ENCODE assay signal across 9 mouse cellular contexts in the genomic region with DNA sequence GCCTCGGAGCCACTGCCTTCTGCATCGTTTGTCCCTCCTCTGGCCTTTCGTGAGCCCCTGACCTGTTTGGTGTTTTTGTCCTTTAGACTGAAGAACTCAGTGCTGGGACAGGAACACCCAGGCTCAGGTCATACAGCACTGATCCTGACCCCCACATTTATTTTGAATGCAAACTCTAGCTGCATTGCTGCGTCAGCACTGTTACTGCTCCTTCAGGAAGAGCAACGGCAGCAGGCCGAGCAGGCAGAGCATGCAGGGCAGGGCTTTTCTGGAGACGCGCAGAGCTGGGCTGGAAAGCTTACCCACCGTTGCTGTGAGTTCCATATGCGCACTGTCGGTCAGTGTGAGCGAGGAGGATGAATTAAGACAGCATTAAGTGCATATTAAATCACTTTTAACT.
A peak's percentile ranks its signal among the peaks of the same experiment; 100 is the strongest.
DNase-seq lines count a peak whose midpoint lies in the region; ATAC-seq lines count a peak whose summit lies in the region.
"Had no signal": no experiment of that assay in that cellular context is flagged by ENCODE, and none has a peak within 500 bp of the region (broad histone marks: within the 10 kb centered on the region; RNA-seq: fewer than 3 reads in every experiment).

No protein-coding gene starts in this region.

- no peak overlapping the region for H3K4me3 ChIP-seq in kidney, embryonic 16.5 days (ENCODE audit: low read length)
- no peak overlapping the region for H3K4me3 ChIP-seq in stomach, embryonic 16.5 days (replicated peaks; ENCODE audit: low read length)
- H3K4me3 ChIP-seq: heart, embryonic 15.5 days had no signal

- no peak for ATAC-seq in kidney, embryonic 16.5 days (ENCODE audit: low FRiP score, low TSS enrichment)
- no peak for ATAC-seq in stomach, embryonic 16.5 days (ENCODE audit: insufficient read depth, low FRiP score)

- no peaks in the 10 kb centered on the region for H3K27me3 ChIP-seq in kidney, embryonic 16.5 days (ENCODE audit: insufficient read depth, low read length)
- H3K27me3 ChIP-seq in stomach, embryonic 16.5 days (ENCODE audit: control insufficient read depth, insufficient read depth, low read length), result no peaks in the 10 kb centered on the region
- H3K27me3 ChIP-seq: heart, embryonic 15.5 days had no signal

- no peaks in the 10 kb centered on the region for H3K9me3 ChIP-seq in kidney, embryonic 16.5 days (ENCODE audit: low read length)
- no peaks in the 10 kb centered on the region for H3K9me3 ChIP-seq in stomach, embryonic 16.5 days (replicated peaks; ENCODE audit: control insufficient read depth, low read length)
- H3K9me3 ChIP-seq: heart, embryonic 15.5 days had no signal

- no peak overlapping the region for H3K27ac ChIP-seq in kidney, embryonic 16.5 days (ENCODE audit: low read length)
- no peak overlapping the region for H3K27ac ChIP-seq in stomach, embryonic 16.5 days (ENCODE audit: low read length)
- H3K27ac ChIP-seq: heart, embryonic 15.5 days had no signal

- H3K4me2 ChIP-seq in kidney, embryonic 16.5 days (replicated peaks; ENCODE audit: low read depth, low read length), result no peak overlapping the region
- H3K4me2 ChIP-seq in stomach, embryonic 16.5 days (ENCODE audit: low read depth, low read length), result no peak overlapping the region
- H3K4me2 ChIP-seq: heart, embryonic 15.5 days had no signal

- no peaks in the 10 kb centered on the region for H3K4me1 ChIP-seq in kidney, embryonic 16.5 days (ENCODE audit: insufficient read depth, low read length)
- peaks cover 7% of the 10 kb centered on the region; the same call in 1 of the 2 replicates for H3K4me1 ChIP-seq in stomach, embryonic 16.5 days (ENCODE audit: control insufficient read depth, insufficient read depth, low read length)

- H3K9ac ChIP-seq in kidney, embryonic 16.5 days (replicated peaks; ENCODE audit: low read length), result no peak overlapping the region
- H3K9ac ChIP-seq in stomach, embryonic 16.5 days (ENCODE audit: low read length), result 0 out of 2 replicates have a peak overlapping the region, but pooled peaks have one; percentile 7
- H3K9ac ChIP-seq: heart, embryonic 15.5 days had no signal

- DNase-seq in kidney, adult 18-20 months, result peak; percentile 18
- peak; percentile 36 to 46 for DNase-seq in cerebellum, postnatal 36 days
- peak; percentile 27 for DNase-seq in kidney, postnatal 14 days
- no peak for DNase-seq in right cerebral cortex, postnatal 36 days (ENCODE audit: low spot score in 2 of 2)
- DNase-seq in right cerebral cortex, postnatal 25 days, result no peak
- DNase-seq: thymus, postnatal 25 days had no signal

- H3K36me3 ChIP-seq in kidney, embryonic 16.5 days (ENCODE audit: insufficient read depth, low read length), result no peaks in the 10 kb centered on the region
- H3K36me3 ChIP-seq in stomach, embryonic 16.5 days (ENCODE audit: control insufficient read depth, insufficient read depth, low read length), result no peaks in the 10 kb centered on the region
- H3K36me3 ChIP-seq: heart, embryonic 15.5 days had no signal

- WGBS in kidney, embryonic 16.5 days, result 63% methylated on average over 12 of the region's 12 CpGs
- 61% methylated on average over 12 of the region's 12 CpGs for WGBS in stomach, embryonic 16.5 days

Comparison
In these comparisons a context has a peak if more than half of its experiments do, and no peak if none do; other contexts are left out.
1. DNase-seq: peak in kidney, adult 18-20 months (single experiment), cerebellum, postnatal 36 days (2 of 2) and kidney, postnatal 14 days (single experiment); none in right cerebral cortex, postnatal 36 days (0 of 2) and right cerebral cortex, postnatal 25 days (single experiment).